Mouse (Mus musculus): ENCODE data around the gene Fam83e. TPM values are rescaled to one million over a fixed set of nuclear protein-coding genes. Genes with fewer than 3 reads are reported as not detected.

Fam83e gene
- polyA plus RNA-seq, 1 experiment from 2014 or later: 0.42 TPM

GRCm38 (mm10) chr7:45723301-45723700, 2.3 kb downstream of the Fam83e start:
- Histone ChIP-seq H3K4me3 (ENCODE audit: low read depth, low read length) (no peak overlapping the region), H3K27ac (ENCODE audit: low read depth, low read length) (no peak overlapping the region), H3K36me3 (ENCODE audit: control insufficient read depth, insufficient read depth, low read length) (peaks cover 34% of the 10 kb centered on the region), H3K9me3 (ENCODE audit: control insufficient read depth, low read length) (no peaks in the 10 kb centered on the region), H3K27me3 (ENCODE audit: control insufficient read depth, insufficient read depth, low read length) (no peaks in the 10 kb centered on the region), H3K4me1 (ENCODE audit: control insufficient read depth, insufficient read depth, low read length) (peaks cover 8% of the 10 kb centered on the region), H3K4me2 (ENCODE audit: low read depth) (no peak overlapping the region), H3K9ac (ENCODE audit: low read length) (no peak overlapping the region)
- WGBS: 94% methylated on average over 4 of the region's 4 CpGs
- DNase-seq (ENCODE audit: low spot score) (no peak), ATAC-seq (ENCODE audit: insufficient read depth, low FRiP score, low TSS enrichment) (no peak)

- DNase-seq (ENCODE audit: low spot score) (no peak), ATAC-seq (ENCODE audit: insufficient read depth, low FRiP score, low TSS enrichment) (no peak)
- WGBS: 95% methylated on average over 14 of the region's 14 CpGs
These were observed 2.8 kb downstream of the Fam83e start for GRCm38 (mm10) chr7:45723781-45724180.

DNA sequence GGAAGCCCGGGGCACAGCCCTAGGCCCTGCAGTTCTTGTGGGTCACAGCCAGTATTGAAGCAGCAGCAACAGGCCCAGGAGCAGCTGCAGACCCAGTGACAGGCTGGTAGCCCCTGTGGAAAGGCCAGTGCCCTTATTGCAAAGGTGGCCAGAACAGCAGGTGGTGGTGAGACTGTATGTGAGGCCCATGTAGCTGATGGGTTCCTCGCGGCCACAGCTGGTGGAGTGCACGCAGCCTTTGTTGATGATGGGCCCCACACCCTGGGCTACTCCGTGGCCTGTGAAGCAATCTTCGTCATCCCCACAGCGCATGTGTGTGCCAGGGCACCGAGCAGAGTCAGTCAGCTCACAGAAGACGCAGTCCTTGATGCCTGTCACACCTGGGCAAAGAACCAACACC, 4.1 kb downstream of the Fam83e start:
- no peak for ATAC-seq (ENCODE audit: insufficient read depth, low FRiP score, low TSS enrichment)
- Histone ChIP-seq H3K27me3 (ENCODE audit: control insufficient read depth, insufficient read depth, low read length) (no peaks in the 10 kb centered on the region), H3K4me3 (ENCODE audit: low read depth, low read length) (no peak overlapping the region), H3K9ac (ENCODE audit: low read length) (no peak overlapping the region; the same call in 1 of the 2 replicates), H3K27ac (ENCODE audit: low read depth, low read length) (no peak overlapping the region), H3K4me1 (ENCODE audit: control insufficient read depth, insufficient read depth, low read length) (no peaks in the 10 kb centered on the region), H3K4me2 (ENCODE audit: low read depth) (no peak overlapping the region), H3K9me3 (ENCODE audit: control insufficient read depth, low read length) (no peaks in the 10 kb centered on the region), H3K36me3 (ENCODE audit: control insufficient read depth, insufficient read depth, low read length) (peaks cover 27% of the 10 kb centered on the region)
- DNase-seq (ENCODE audit: low spot score): no peak
- WGBS: 92% methylated on average over 9 of the region's 9 CpGs

More at GRCm38 (mm10) chr7:45723781-45724180, 2.8 kb downstream of the Fam83e start:
- Histone ChIP-seq H3K9ac (ENCODE audit: low read length) (no peak overlapping the region), H3K4me1 (ENCODE audit: control insufficient read depth, insufficient read depth, low read length) (peaks cover 6% of the 10 kb centered on the region), H3K4me2 (ENCODE audit: low read depth) (no peak overlapping the region), H3K27me3 (ENCODE audit: control insufficient read depth, insufficient read depth, low read length) (no peaks in the 10 kb centered on the region), H3K27ac (ENCODE audit: low read depth, low read length) (no peak overlapping the region), H3K36me3 (ENCODE audit: control insufficient read depth, insufficient read depth, low read length) (peaks cover 34% of the 10 kb centered on the region), H3K9me3 (ENCODE audit: control insufficient read depth, low read length) (no peaks in the 10 kb centered on the region), H3K4me3 (ENCODE audit: low read depth, low read length) (no peak overlapping the region)

DNA sequence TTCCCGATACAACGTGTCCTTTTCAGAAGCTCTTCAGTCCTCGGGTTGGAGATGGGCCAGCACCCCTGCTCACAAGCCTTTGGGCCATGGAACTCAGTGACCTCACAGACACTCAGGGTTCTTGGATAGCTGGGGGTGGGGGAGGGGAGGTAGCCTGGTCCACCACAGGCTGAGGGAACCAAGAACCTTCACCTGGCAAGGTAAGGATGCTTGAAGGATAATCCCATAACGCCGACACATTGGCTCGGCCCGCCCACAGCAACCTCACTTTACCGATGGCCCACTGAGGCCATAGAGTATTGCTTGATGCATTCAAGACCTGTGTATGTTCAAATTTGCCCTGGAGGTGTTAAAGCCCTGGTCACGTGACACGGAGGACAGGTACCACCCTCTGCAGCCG, 4.7 kb downstream of the Fam83e start, which contains the start of gene Spaca4:
Gene Spaca4 (minus strand): TSS at position 101 of the 400 bp plus-strand sequence.
- Histone ChIP-seq H3K36me3 (ENCODE audit: control insufficient read depth, insufficient read depth, low read length) (peaks cover 26% of the 10 kb centered on the region), H3K4me2 (ENCODE audit: low read depth) (no peak within 1 kb of the TSS)

GRCm38 (mm10) chr7:45726419-45726818, 5.4 kb downstream of the Fam83e start:
- DNase-seq (ENCODE audit: low spot score): no peak
- Histone ChIP-seq H3K27ac (ENCODE audit: low read depth, low read length) (no peak overlapping the region), H3K4me2 (ENCODE audit: low read depth) (no peak overlapping the region), H3K4me1 (ENCODE audit: control insufficient read depth, insufficient read depth, low read length) (no peaks in the 10 kb centered on the region), H3K4me3 (ENCODE audit: low read depth, low read length) (no peak overlapping the region), H3K36me3 (ENCODE audit: control insufficient read depth, insufficient read depth, low read length) (peaks cover 22% of the 10 kb centered on the region), H3K9me3 (ENCODE audit: control insufficient read depth, low read length) (no peaks in the 10 kb centered on the region), H3K9ac (ENCODE audit: low read length) (no peak overlapping the region), H3K27me3 (ENCODE audit: control insufficient read depth, insufficient read depth, low read length) (no peaks in the 10 kb centered on the region)
- 92% methylated on average over 10 of the region's 10 CpGs for WGBS
- no peak for ATAC-seq (ENCODE audit: insufficient read depth, low FRiP score, low TSS enrichment)

More for the DNA sequence above, 4.7 kb downstream of the Fam83e start, which contains the start of gene Spaca4:
- no peaks in the 10 kb centered on the region for H3K9me3 ChIP-seq (ENCODE audit: control insufficient read depth, low read length)
- H3K9ac ChIP-seq (ENCODE audit: low read length): no peak within 1 kb of the TSS; the same call in 1 of the 2 replicates
- ATAC-seq (ENCODE audit: insufficient read depth, low FRiP score, low TSS enrichment): no peak
- no peak within 1 kb of the TSS for H3K4me3 ChIP-seq (ENCODE audit: low read depth, low read length)
- no peak for DNase-seq (ENCODE audit: low spot score)
- 94% methylated on average over 11 of the region's 11 CpGs for WGBS
- no peak within 1 kb of the TSS for H3K27ac ChIP-seq (ENCODE audit: low read depth, low read length)
- no peaks in the 10 kb centered on the region for H3K4me1 ChIP-seq (ENCODE audit: control insufficient read depth, insufficient read depth, low read length)
- no peaks in the 10 kb centered on the region for H3K27me3 ChIP-seq (ENCODE audit: control insufficient read depth, insufficient read depth, low read length)

GRCm38 (mm10) chr7:45727625-45728024, 6.6 kb downstream of the Fam83e start:
- Histone ChIP-seq H3K9ac (ENCODE audit: low read length) (no peak overlapping the region), H3K9me3 (ENCODE audit: control insufficient read depth, low read length) (no peaks in the 10 kb centered on the region), H3K4me2 (ENCODE audit: low read depth) (no peak overlapping the region), H3K4me3 (ENCODE audit: low read depth, low read length) (no peak overlapping the region), H3K27ac (ENCODE audit: low read depth, low read length) (no peak overlapping the region), H3K36me3 (ENCODE audit: control insufficient read depth, insufficient read depth, low read length) (peaks cover 18% of the 10 kb centered on the region), H3K27me3 (ENCODE audit: control insufficient read depth, insufficient read depth, low read length) (no peaks in the 10 kb centered on the region), H3K4me1 (ENCODE audit: control insufficient read depth, insufficient read depth, low read length) (no peaks in the 10 kb centered on the region)
- no peak for ATAC-seq (ENCODE audit: insufficient read depth, low FRiP score, low TSS enrichment)
- DNase-seq (ENCODE audit: low spot score): no peak
- WGBS: 89% methylated on average over 3 of the region's 3 CpGs

- ATAC-seq (ENCODE audit: insufficient read depth, low FRiP score, low TSS enrichment) (no peak), DNase-seq (ENCODE audit: low spot score) (peak; percentile 72)
- Histone ChIP-seq H3K27me3 (ENCODE audit: control insufficient read depth, insufficient read depth, low read length) (no peaks in the 10 kb centered on the region), H3K36me3 (ENCODE audit: control insufficient read depth, insufficient read depth, low read length) (peaks cover 3% of the 10 kb centered on the region; the same call in 1 of the 2 replicates), H3K4me2 (ENCODE audit: low read depth) (no peak overlapping the region), H3K9ac (ENCODE audit: low read length) (no peak overlapping the region), H3K4me1 (ENCODE audit: control insufficient read depth, insufficient read depth, low read length) (no peaks in the 10 kb centered on the region), H3K9me3 (ENCODE audit: control insufficient read depth, low read length) (no peaks in the 10 kb centered on the region), H3K4me3 (ENCODE audit: low read depth, low read length) (no peak overlapping the region), H3K27ac (ENCODE audit: low read depth, low read length) (no peak overlapping the region)
- WGBS: 18% methylated on average over 16 of the region's 16 CpGs
These were observed 9.9 kb downstream of the Fam83e start for GRCm38 (mm10) chr7:45730727-45731431.

DNA sequence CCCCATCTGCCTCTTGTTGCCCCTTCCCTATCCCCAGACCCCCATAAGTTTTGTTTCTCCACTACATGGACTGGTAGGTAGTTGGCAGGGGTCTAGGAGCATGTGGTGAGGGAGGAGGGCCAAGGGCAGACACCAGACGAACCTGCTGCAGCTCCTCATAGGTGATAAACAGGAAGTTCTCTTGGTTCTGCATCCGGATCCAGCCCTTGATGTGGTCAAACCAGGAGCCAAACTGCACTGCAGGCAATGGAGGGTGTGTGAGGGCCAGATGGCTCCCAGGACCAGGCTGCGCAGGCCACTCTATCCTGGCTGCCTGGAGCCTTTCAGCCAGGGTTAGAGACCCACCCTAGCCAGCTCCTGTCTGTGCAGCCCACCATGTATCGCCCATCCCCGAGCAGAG, 12.5 kb downstream of the Fam83e start:
- DNase-seq (ENCODE audit: low spot score): no peak
- Histone ChIP-seq H3K4me1 (ENCODE audit: control insufficient read depth, insufficient read depth, low read length) (no peaks in the 10 kb centered on the region), H3K27ac (ENCODE audit: low read depth, low read length) (no peak overlapping the region), H3K4me2 (ENCODE audit: low read depth) (no peak overlapping the region), H3K27me3 (ENCODE audit: control insufficient read depth, insufficient read depth, low read length) (no peaks in the 10 kb centered on the region), H3K9me3 (ENCODE audit: control insufficient read depth, low read length) (no peaks in the 10 kb centered on the region), H3K4me3 (ENCODE audit: low read depth, low read length) (no peak overlapping the region), H3K36me3 (ENCODE audit: control insufficient read depth, insufficient read depth, low read length) (no peaks in the 10 kb centered on the region), H3K9ac (ENCODE audit: low read length) (no peak overlapping the region)
- WGBS: 84% methylated on average over 5 of the region's 5 CpGs
- no peak for ATAC-seq (ENCODE audit: insufficient read depth, low FRiP score, low TSS enrichment)

- Histone ChIP-seq H3K4me3 (ENCODE audit: low read depth, low read length) (no peak overlapping the region), H3K9ac (ENCODE audit: low read length) (no peak overlapping the region), H3K4me2 (ENCODE audit: low read depth) (no peak overlapping the region), H3K4me1 (ENCODE audit: control insufficient read depth, insufficient read depth, low read length) (no peaks in the 10 kb centered on the region), H3K36me3 (ENCODE audit: control insufficient read depth, insufficient read depth, low read length) (no peaks in the 10 kb centered on the region), H3K27ac (ENCODE audit: low read depth, low read length) (no peak overlapping the region), H3K27me3 (ENCODE audit: control insufficient read depth, insufficient read depth, low read length) (0 out of 2 replicates have a peak, but pooled peaks cover 2% of the 10 kb centered on the region), H3K9me3 (ENCODE audit: control insufficient read depth, low read length) (no peaks in the 10 kb centered on the region)
- 9% methylated on average over 9 of the region's 9 CpGs for WGBS
- DNase-seq (ENCODE audit: low spot score) (peak; percentile 83), ATAC-seq (ENCODE audit: insufficient read depth, low FRiP score, low TSS enrichment) (0 out of 2 replicates have a peak, but pooled peaks have one; percentile 55)
These were observed 18.3 kb downstream of the Fam83e start for GRCm38 (mm10) chr7:45739162-45739763.
